Mouse (Mus musculus) WW6 (cell line): ENCODE data around the gene Gm20696.
A peak's percentile ranks its signal among the peaks of the same experiment; 100 is the strongest.

Experiments
- DNase-seq: peaks from one replicate; pipeline ENCODE4 v3.0.0-alpha.2; 2013; ENCODE audit warnings: low read depth, low spot score

Gene Gm20696

GRCm38 (mm10) chr6:99625306-99625705 is 41.3 kb downstream of the Gm20696 start:
- DNase-seq: no peak

GRCm38 (mm10) chr6:99624542-99624941 is 42.1 kb downstream of the Gm20696 start:
- no peak for DNase-seq

- no peak for DNase-seq
These were observed 43.0 kb downstream of the Gm20696 start for GRCm38 (mm10) chr6:99623641-99624040.

- DNase-seq: no peak
These were observed 45.4 kb downstream of the Gm20696 start for GRCm38 (mm10) chr6:99621167-99621566.

GRCm38 (mm10) chr6:99620471-99620870 is 46.1 kb downstream of the Gm20696 start:
- no peak for DNase-seq

GRCm38 (mm10) chr6:99619964-99620363 is 46.6 kb downstream of the Gm20696 start:
- DNase-seq: no peak

GRCm38 (mm10) chr6:99619466-99619865 is 47.1 kb downstream of the Gm20696 start:
- DNase-seq: no peak

- DNase-seq: no peak
These were observed 48.7 kb downstream of the Gm20696 start for GRCm38 (mm10) chr6:99617867-99618266.

GRCm38 (mm10) chr6:99617415-99617814 is 49.2 kb downstream of the Gm20696 start:
- DNase-seq: no peak

GRCm38 (mm10) chr6:99615272-99615751 is 51.3 kb downstream of the Gm20696 start:
- peak; percentile 33 for DNase-seq

- no peak for DNase-seq
These were observed 51.9 kb downstream of the Gm20696 start for GRCm38 (mm10) chr6:99614566-99615271.

- no peak for DNase-seq
These were observed 54.7 kb downstream of the Gm20696 start for GRCm38 (mm10) chr6:99611866-99612265.

- DNase-seq: no peak
These were observed 55.9 kb downstream of the Gm20696 start for GRCm38 (mm10) chr6:99610454-99611427.

- no peak for DNase-seq
These were observed 60.5 kb downstream of the Gm20696 start for GRCm38 (mm10) chr6:99606079-99606478.

GRCm38 (mm10) chr6:99604758-99605157 is 61.8 kb downstream of the Gm20696 start:
- no peak for DNase-seq

- no peak for DNase-seq
These were observed 64.2 kb downstream of the Gm20696 start for GRCm38 (mm10) chr6:99602434-99602833.

GRCm38 (mm10) chr6:99600886-99601285 is 65.7 kb downstream of the Gm20696 start:
- no peak for DNase-seq

GRCm38 (mm10) chr6:99600168-99600793 is 66.3 kb downstream of the Gm20696 start:
- no peak for DNase-seq

- DNase-seq: no peak
These were observed 66.9 kb downstream of the Gm20696 start for GRCm38 (mm10) chr6:99599651-99600050.

GRCm38 (mm10) chr6:99599229-99599628 is 67.4 kb downstream of the Gm20696 start:
- DNase-seq: no peak

- no peak for DNase-seq
These were observed 89.6 kb downstream of the Gm20696 start for GRCm38 (mm10) chr6:99577040-99577439.

GRCm38 (mm10) chr6:99575633-99576032 is 91.0 kb downstream of the Gm20696 start:
- no peak for DNase-seq
